Mouse (Mus musculus) urinary bladder, postnatal 10 days (tissue): ENCODE measurements around the gene Cerk.
"Not testable (repeated sequence)": the region's sequence is repeated elsewhere in the genome, so short reads cannot be mapped to it uniquely, and the experiment has no call there.

Experiments
- DNase-seq: peaks from one replicate; pipeline ENCODE4 v3.0.0; 2022; ENCODE audit warnings: low spot score

The Cerk gene

GRCm38 (mm10) chr15:86181941-86182439 lies 4.0 kb downstream of the Cerk start:
- DNase-seq = no peak

GRCm38 (mm10) chr15:86181321-86181720 lies 4.6 kb downstream of the Cerk start:
- not testable (repeated sequence) for DNase-seq

- no peak for DNase-seq
Observed at GRCm38 (mm10) chr15:86180427-86180826, 5.5 kb downstream of the Cerk start.

- no peak for DNase-seq
Observed at GRCm38 (mm10) chr15:86178594-86178993, 7.3 kb downstream of the Cerk start.

- DNase-seq = not testable (repeated sequence)
Observed at GRCm38 (mm10) chr15:86177703-86178251, 8.2 kb downstream of the Cerk start.

GRCm38 (mm10) chr15:86176771-86177702 lies 8.9 kb downstream of the Cerk start:
- no peak for DNase-seq

GRCm38 (mm10) chr15:86176166-86176565 lies 9.8 kb downstream of the Cerk start:
- DNase-seq = no peak

- DNase-seq = no peak
Observed at GRCm38 (mm10) chr15:86175253-86176050, 10.5 kb downstream of the Cerk start.

GRCm38 (mm10) chr15:86173136-86173985 lies 12.6 kb downstream of the Cerk start:
- DNase-seq = no peak

- no peak for DNase-seq
Observed at GRCm38 (mm10) chr15:86172526-86172925, 13.4 kb downstream of the Cerk start.

- DNase-seq = no peak
Observed at GRCm38 (mm10) chr15:86172124-86172523, 13.8 kb downstream of the Cerk start.

- DNase-seq = no peak
Observed at GRCm38 (mm10) chr15:86171316-86171715, 14.6 kb downstream of the Cerk start.

- no peak for DNase-seq
Observed at GRCm38 (mm10) chr15:86169817-86170110, 16.2 kb downstream of the Cerk start.

GRCm38 (mm10) chr15:86168941-86169816 lies 16.8 kb downstream of the Cerk start:
- no peak for DNase-seq

GRCm38 (mm10) chr15:86168505-86168867 lies 17.5 kb downstream of the Cerk start:
- no peak for DNase-seq

- DNase-seq = no peak
Observed at GRCm38 (mm10) chr15:86167787-86168504, 18.0 kb downstream of the Cerk start.

GRCm38 (mm10) chr15:86167032-86167655 lies 18.8 kb downstream of the Cerk start:
- no peak for DNase-seq

- no peak for DNase-seq
Observed at GRCm38 (mm10) chr15:86165811-86166590, 19.9 kb downstream of the Cerk start.
